Mouse (Mus musculus) hindbrain, postnatal 0 days (tissue): ENCODE data around the gene Fry. TPM values are rescaled to one million over a fixed set of nuclear protein-coding genes. Genes with fewer than 3 reads are reported as not detected.
A peak's percentile ranks its signal among the peaks of the same experiment; 100 is the strongest.

ENCODE experiments used
- ATAC-seq: fragments of 200-750 bp; cut with Nextera tagmentation; 2 replicates; pipeline ENCODE4 v1.8.0; 2017; ENCODE audit warnings: mild to moderate bottlenecking, moderate TSS enrichment, moderate library complexity
- DNase-seq: peaks from one replicate; pipeline ENCODE4 v3.0.0-alpha.2; 2015; ENCODE audit warnings: low spot score
- H3K27ac ChIP-seq: fragments of 300-500 bp; sonication (generic); 2 replicates; pipeline ENCODE4 v1.5.1; 2014; ENCODE audit warnings: mild to moderate bottlenecking
- H3K27me3 ChIP-seq: fragments of 300-500 bp; sonication (generic); 2 replicates; pipeline ENCODE4 v1.6.1; 2014; ENCODE audit warnings: low read length, mixed read lengths; ENCODE audit not compliant: insufficient read depth
- H3K36me3 ChIP-seq: fragments of 300-500 bp; sonication (generic); 2 replicates; pipeline ENCODE4 v1.6.1; 2014; ENCODE audit warnings: low read length, mixed read lengths; ENCODE audit not compliant: insufficient read depth
- H3K4me1 ChIP-seq: fragments of 300-500 bp; sonication (generic); 2 replicates; pipeline ENCODE4 v1.6.1; 2014; ENCODE audit warnings: antibody characterized with exemption, low read length, mixed read lengths; ENCODE audit not compliant: insufficient read depth
- H3K4me2 ChIP-seq: fragments of 300-500 bp; sonication (generic); 2 replicates; pipeline ENCODE4 v1.6.1; 2014; ENCODE audit warnings: low read depth, mild to moderate bottlenecking, low read length, moderate library complexity, mixed read lengths
- H3K4me3 ChIP-seq: fragments of 300-500 bp; sonication (generic); 2 replicates; pipeline ENCODE4 v1.5.1; 2014; ENCODE audit warnings: low read length
- H3K9ac ChIP-seq: fragments of 300-500 bp; sonication (generic); replicated peaks from 2 replicates; pipeline ENCODE4 v1.6.1; 2014; ENCODE audit warnings: mild to moderate bottlenecking, low read length, moderate library complexity, mixed read lengths
- H3K9me3 ChIP-seq: fragments of 300-500 bp; sonication (generic); 2 replicates; pipeline ENCODE4 v1.6.1; 2016; ENCODE audit warnings: low read length, mixed read lengths
- CTCF ChIP-seq: IDR thresholded peaks from 2 replicates; pipeline ENCODE4 v1.5.1; 2016; ENCODE audit warnings: antibody characterized with exemption, control low read depth, low read depth
- WGBS: fragments of 180-500 bp; shearing (Covaris S2); extraction: QIAGEN DNeasy Blood & Tissue Kit; methylation state at CpG from one replicate; pipeline ENCODE4 v1.1.7; 2014; 5-methylcytosine and 5-hydroxymethylcytosine counted together
- polyA plus RNA-seq: library from polyadenylated mRNA; unstranded; fragments of >200 nt; fragmentation: Nextera tagmentation; extraction: Ambion mirVana; gene quantifications from 2 replicates; pipeline ENCODE4 v1.2.1, GENCODE M21; 2015
- total RNA-seq: library from RNA; depleted of rRNA; stranded (reverse); fragments of >200 nt; gene quantifications from 2 replicates; pipeline ENCODE4 v1.2.3, GENCODE M21; 2014

The Fry gene
- total and polyA plus RNA-seq, 2 experiments from 2014 or later = 47.7 to 122 TPM

GRCm38 (mm10) chr5:150270468-150270867, 152.0 kb downstream of the Fry start:
- WGBS = 80% methylated on average over 4 of the region's 4 CpGs
- H3K9me3 ChIP-seq = no peaks in the 10 kb centered on the region
- no peak overlapping the region for H3K27ac ChIP-seq
- H3K4me2 ChIP-seq = no peak overlapping the region
- no peaks in the 10 kb centered on the region for H3K4me1 ChIP-seq
- H3K36me3 ChIP-seq = no peaks in the 10 kb centered on the region
- TF ChIP-seq CTCF = no peak
- no peak for DNase-seq
- no peaks in the 10 kb centered on the region for H3K27me3 ChIP-seq
- no peak overlapping the region for H3K9ac ChIP-seq
- H3K4me3 ChIP-seq = no peak overlapping the region
- ATAC-seq = no peak

- no peak overlapping the region for H3K4me2 ChIP-seq
- TF ChIP-seq CTCF = no peak
- DNase-seq = no peak
- no peak for ATAC-seq
- 91% methylated on average over 9 of the region's 9 CpGs for WGBS
- no peaks in the 10 kb centered on the region for H3K9me3 ChIP-seq
- no peak overlapping the region for H3K27ac ChIP-seq
- H3K27me3 ChIP-seq = no peaks in the 10 kb centered on the region
- no peak overlapping the region for H3K4me3 ChIP-seq
- no peak overlapping the region for H3K9ac ChIP-seq
- H3K36me3 ChIP-seq = no peaks in the 10 kb centered on the region
- H3K4me1 ChIP-seq = no peaks in the 10 kb centered on the region
Measured at GRCm38 (mm10) chr5:150272173-150272572, 153.7 kb downstream of the Fry start.

DNA sequence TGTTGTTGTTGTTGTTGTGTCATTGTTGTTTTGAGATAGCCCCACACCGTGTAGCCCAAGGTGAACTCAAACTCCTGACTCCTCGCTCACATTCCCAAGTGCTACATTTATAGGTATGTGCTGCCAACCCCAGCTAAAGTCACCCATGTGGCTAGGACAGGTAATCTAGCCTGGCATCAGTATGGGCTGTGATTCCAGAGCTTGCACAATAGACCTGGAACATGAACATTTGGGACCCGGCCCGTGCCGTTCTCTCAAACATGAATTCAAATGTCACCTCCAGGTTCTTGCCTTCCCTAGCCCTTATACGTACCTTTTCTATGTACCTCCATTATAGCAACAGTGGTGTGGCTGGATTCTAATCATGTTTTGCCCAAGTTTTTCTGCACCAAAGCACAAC, 156.9 kb downstream of the Fry start:
- Histone ChIP-seq H3K4me2 (no peak overlapping the region), H3K9ac (no peak overlapping the region), H3K4me1 (no peaks in the 10 kb centered on the region), H3K36me3 (no peaks in the 10 kb centered on the region), H3K4me3 (no peak overlapping the region), H3K27ac (no peak overlapping the region), H3K27me3 (no peaks in the 10 kb centered on the region), H3K9me3 (no peaks in the 10 kb centered on the region)
- TF ChIP-seq CTCF = no peak
- DNase-seq (no peak), ATAC-seq (no peak)
- 96% methylated on average over 6 of the region's 6 CpGs for WGBS

DNA sequence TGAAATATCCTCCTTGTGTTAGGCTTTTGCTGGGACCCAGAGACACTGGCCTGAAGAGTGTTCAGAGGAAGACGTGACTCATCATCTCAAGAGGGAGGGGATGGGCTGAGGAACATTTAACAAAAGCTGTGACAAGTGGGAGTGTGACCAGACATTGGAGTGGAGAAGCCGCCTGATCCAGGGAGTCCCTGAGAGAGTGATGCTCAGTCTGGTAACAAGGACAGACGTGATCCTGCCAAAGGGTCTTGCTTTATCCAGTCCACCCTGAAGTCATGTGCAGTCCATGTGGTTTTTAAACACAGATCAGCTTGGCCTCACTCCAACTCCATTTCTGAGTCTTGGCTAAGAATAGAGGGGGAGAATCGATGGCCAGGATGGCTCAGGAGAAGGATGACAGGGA, 158.2 kb downstream of the Fry start:
- no peaks in the 10 kb centered on the region for H3K27me3 ChIP-seq
- no peak overlapping the region for H3K27ac ChIP-seq
- H3K4me2 ChIP-seq = no peak overlapping the region
- H3K36me3 ChIP-seq = no peaks in the 10 kb centered on the region
- no peaks in the 10 kb centered on the region for H3K4me1 ChIP-seq
- 54% methylated on average over 4 of the region's 4 CpGs for WGBS
- no peaks in the 10 kb centered on the region for H3K9me3 ChIP-seq
- no peak overlapping the region for H3K4me3 ChIP-seq
- ATAC-seq = peak; percentile 21; the same call in 1 of the 2 replicates
- no peak overlapping the region for H3K9ac ChIP-seq
- TF ChIP-seq CTCF = no peak
- DNase-seq = no peak

- ATAC-seq (no peak), DNase-seq (no peak)
- H3K27ac ChIP-seq = no peak overlapping the region
- H3K4me1 ChIP-seq = no peaks in the 10 kb centered on the region
- no peak overlapping the region for H3K9ac ChIP-seq
- no peak overlapping the region for H3K4me2 ChIP-seq
- H3K4me3 ChIP-seq = no peak overlapping the region
- no peaks in the 10 kb centered on the region for H3K36me3 ChIP-seq
- H3K27me3 ChIP-seq = no peaks in the 10 kb centered on the region
- no peaks in the 10 kb centered on the region for H3K9me3 ChIP-seq
- no peak for TF ChIP-seq CTCF
- 59% methylated on average over 6 of the region's 6 CpGs for WGBS
Measured at GRCm38 (mm10) chr5:150279387-150279786, 160.9 kb downstream of the Fry start.

DNA sequence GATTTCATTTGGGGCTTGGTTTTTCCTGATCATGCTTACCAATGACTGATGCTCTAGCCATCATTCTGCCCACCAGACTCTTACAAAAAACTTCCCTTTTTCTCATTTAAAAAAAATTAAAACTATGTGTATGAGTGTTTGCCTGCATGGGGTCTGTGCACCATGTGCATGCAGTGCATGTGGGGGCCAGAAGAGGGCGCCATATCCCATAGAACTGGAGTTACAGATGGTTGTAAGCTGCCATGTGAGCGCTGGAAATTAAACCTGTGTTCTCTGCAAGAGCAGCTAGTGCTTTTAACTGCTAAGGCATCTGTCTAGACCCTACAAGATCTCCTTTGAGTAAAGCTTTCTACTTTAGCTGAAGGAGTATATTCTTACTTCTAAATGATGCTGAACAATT, 162.6 kb downstream of the Fry start:
- no peaks in the 10 kb centered on the region for H3K9me3 ChIP-seq
- no peaks in the 10 kb centered on the region for H3K27me3 ChIP-seq
- WGBS = 85% methylated on average over 2 of the region's 2 CpGs
- H3K27ac ChIP-seq = no peak overlapping the region
- H3K4me2 ChIP-seq = no peak overlapping the region
- DNase-seq = no peak
- no peaks in the 10 kb centered on the region for H3K4me1 ChIP-seq
- no peak overlapping the region for H3K9ac ChIP-seq
- TF ChIP-seq CTCF = peak; percentile 42
- no peak for ATAC-seq
- H3K36me3 ChIP-seq = no peaks in the 10 kb centered on the region
- H3K4me3 ChIP-seq = no peak overlapping the region

DNA sequence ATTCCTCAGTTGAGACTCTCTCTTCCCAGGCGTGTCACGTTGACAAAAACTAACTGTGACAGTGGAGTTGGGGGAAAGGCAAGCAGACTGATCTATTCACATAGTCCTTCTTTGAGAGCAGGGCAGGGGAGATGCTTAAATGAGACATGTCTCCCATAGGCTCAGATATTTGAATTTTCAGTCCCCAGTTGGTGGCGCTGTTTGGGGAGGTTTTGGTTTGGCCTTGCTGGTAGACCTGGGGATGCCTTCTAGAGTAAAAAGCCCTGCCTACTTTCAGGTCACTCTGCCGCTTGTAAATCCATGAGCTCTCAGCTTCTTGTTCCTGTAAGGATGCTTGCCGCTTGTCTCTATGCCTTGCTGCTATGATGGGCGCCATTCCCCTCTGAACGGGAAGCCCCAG, 163.6 kb downstream of the Fry start:
- no peaks in the 10 kb centered on the region for H3K9me3 ChIP-seq
- 82% methylated on average over 7 of the region's 7 CpGs for WGBS

More for the DNA sequence above, 163.6 kb downstream of the Fry start:
- Histone ChIP-seq H3K4me3 (no peak overlapping the region), H3K4me2 (no peak overlapping the region), H3K27ac (no peak overlapping the region), H3K27me3 (no peaks in the 10 kb centered on the region), H3K4me1 (no peaks in the 10 kb centered on the region), H3K36me3 (no peaks in the 10 kb centered on the region), H3K9ac (no peak overlapping the region)
- no peak for DNase-seq
- ATAC-seq = no peak
- TF ChIP-seq CTCF = peak; percentile 17; the same call in 1 of the 2 replicates
